Mouse (Mus musculus) lung, embryonic 14.5 days (tissue): ENCODE data around the gene Gm9747. TPM values are rescaled to one million over a fixed set of nuclear protein-coding genes. Genes with fewer than 3 reads are reported as not detected.

Experiments
- ATAC-seq: fragments of 200-750 bp; cut with Nextera tagmentation; 2 replicates; pipeline ENCODE4 v1.8.0; 2017; ENCODE audit warnings: mild to moderate bottlenecking, moderate TSS enrichment, moderate library complexity; ENCODE audit not compliant: insufficient read depth
- DNase-seq: peaks from one replicate; pipeline ENCODE4 v3.0.0-alpha.2; 2015
- H3K27ac ChIP-seq: fragments of 300-500 bp; sonication (generic); 2 replicates; pipeline ENCODE4 v1.5.1; 2014; ENCODE audit warnings: low read depth, mild to moderate bottlenecking, moderate library complexity
- H3K27me3 ChIP-seq: fragments of 300-500 bp; sonication (generic); 2 replicates; pipeline ENCODE4 v1.6.1; 2014; ENCODE audit warnings: low read length, control low read depth; ENCODE audit not compliant: insufficient read depth
- H3K36me3 ChIP-seq: fragments of 300-500 bp; sonication (generic); 2 replicates; pipeline ENCODE4 v1.6.1; 2014; ENCODE audit warnings: control low read depth; ENCODE audit not compliant: insufficient read depth
- H3K4me1 ChIP-seq: fragments of 300-500 bp; sonication (generic); 2 replicates; pipeline ENCODE4 v1.6.1; 2014; ENCODE audit warnings: antibody characterized with exemption, control low read depth; ENCODE audit not compliant: insufficient read depth
- H3K4me2 ChIP-seq: fragments of 300-500 bp; sonication (generic); 2 replicates; pipeline ENCODE4 v1.6.1; 2014; ENCODE audit warnings: mild to moderate bottlenecking
- H3K4me3 ChIP-seq: fragments of 300-500 bp; sonication (generic); 2 replicates; pipeline ENCODE4 v1.5.1; 2014; ENCODE audit warnings: low read depth, low read length
- H3K9ac ChIP-seq: fragments of 300-500 bp; sonication (generic); 2 replicates; pipeline ENCODE4 v1.6.1; 2014
- H3K9me3 ChIP-seq: fragments of 300-500 bp; sonication (generic); 2 replicates; pipeline ENCODE4 v1.6.1; 2016; ENCODE audit warnings: low read depth, low read length, control low read depth
- CTCF ChIP-seq: IDR thresholded peaks from 2 replicates; pipeline ENCODE4 v1.5.1; 2016; ENCODE audit warnings: antibody characterized with exemption, low read depth
- WGBS: fragments of 180-500 bp; shearing (Covaris S2); extraction: QIAGEN DNeasy Blood & Tissue Kit; methylation state at CpG from one replicate; pipeline ENCODE4 v1.1.7; 2014; 5-methylcytosine and 5-hydroxymethylcytosine counted together
- polyA plus RNA-seq: library from polyadenylated mRNA; unstranded; fragments of >200 nt; fragmentation: Nextera tagmentation; extraction: Ambion mirVana; gene quantifications from 2 replicates; pipeline ENCODE4 v1.2.1, GENCODE M21; 2014

Gene Gm9747
- polyA plus RNA-seq, 1 experiment from 2014 or later = 52.0 TPM

- H3K9ac ChIP-seq = no peak overlapping the region
These were observed 25.4 kb upstream of the Gm9747 start for GRCm38 (mm10) chr1:82207511-82207910.

GRCm38 (mm10) chr1:82220673-82221396, 12.1 kb upstream of the Gm9747 start:
- Histone ChIP-seq H3K27ac (peak overlapping the region; percentile 56; the same call in 1 of the 2 replicates), H3K4me1 (peaks cover 11% of the 10 kb centered on the region; the same call in 1 of the 2 replicates), H3K27me3 (no peaks in the 10 kb centered on the region), H3K4me3 (no peak overlapping the region), H3K4me2 (peak overlapping the region; percentile 40), H3K9ac (no peak overlapping the region), H3K9me3 (no peaks in the 10 kb centered on the region), H3K36me3 (no peaks in the 10 kb centered on the region)
- DNase-seq = peak; percentile 63
- peak; percentile 79 for ATAC-seq
- TF ChIP-seq CTCF = no peak
- WGBS = 18% methylated on average over 12 of the region's 12 CpGs

More at GRCm38 (mm10) chr1:82207511-82207910, 25.4 kb upstream of the Gm9747 start:
- Histone ChIP-seq H3K4me2 (no peak overlapping the region), H3K9me3 (no peaks in the 10 kb centered on the region; the same call in 1 of the 2 replicates), H3K27me3 (no peaks in the 10 kb centered on the region), H3K4me1 (peaks cover 9% of the 10 kb centered on the region; the same call in 1 of the 2 replicates), H3K36me3 (no peaks in the 10 kb centered on the region), H3K27ac (no peak overlapping the region), H3K4me3 (no peak overlapping the region)
- TF ChIP-seq CTCF = no peak
- DNase-seq (peak; percentile 42), ATAC-seq (no peak)
- 60% methylated on average over 5 of the region's 5 CpGs for WGBS

- TF ChIP-seq CTCF = no peak
- Histone ChIP-seq H3K27ac (peak overlapping the region; percentile 56; the same call in 1 of the 2 replicates), H3K9ac (no peak overlapping the region), H3K4me3 (no peak overlapping the region), H3K9me3 (no peaks in the 10 kb centered on the region), H3K4me1 (peaks cover 11% of the 10 kb centered on the region; the same call in 1 of the 2 replicates), H3K4me2 (peak overlapping the region; percentile 40), H3K36me3 (no peaks in the 10 kb centered on the region), H3K27me3 (no peaks in the 10 kb centered on the region)
- peak; percentile 58; the same call in 1 of the 2 replicates for ATAC-seq
- WGBS = 14% methylated on average over 1 of the region's 1 CpGs
- DNase-seq = peak; percentile 59
These were observed 11.4 kb upstream of the Gm9747 start for GRCm38 (mm10) chr1:82221462-82221861.

- ATAC-seq (no peak), DNase-seq (no peak)
- H3K9ac ChIP-seq = no peak overlapping the region
- peaks cover 11% of the 10 kb centered on the region; the same call in 1 of the 2 replicates for H3K4me1 ChIP-seq
- WGBS = 89% methylated on average over 5 of the region's 5 CpGs
- no peak for TF ChIP-seq CTCF
- H3K4me3 ChIP-seq = no peak overlapping the region
- H3K9me3 ChIP-seq = no peaks in the 10 kb centered on the region
- H3K27me3 ChIP-seq = no peaks in the 10 kb centered on the region
- H3K36me3 ChIP-seq = no peaks in the 10 kb centered on the region
- H3K4me2 ChIP-seq = no peak overlapping the region
- no peak overlapping the region for H3K27ac ChIP-seq
These were observed 9.7 kb upstream of the Gm9747 start for GRCm38 (mm10) chr1:82223042-82223795.

- no peaks in the 10 kb centered on the region for H3K4me1 ChIP-seq
- H3K4me2 ChIP-seq = no peak overlapping the region
- no peak for TF ChIP-seq CTCF
- DNase-seq = no peak
- no peak for ATAC-seq
- H3K36me3 ChIP-seq = peaks cover 13% of the 10 kb centered on the region
- no peak overlapping the region for H3K4me3 ChIP-seq
- no peaks in the 10 kb centered on the region for H3K27me3 ChIP-seq
- H3K9ac ChIP-seq = no peak overlapping the region
- H3K27ac ChIP-seq = no peak overlapping the region
- H3K9me3 ChIP-seq = no peaks in the 10 kb centered on the region
These were observed 4.1 kb upstream of the Gm9747 start for GRCm38 (mm10) chr1:82228841-82229240.

- DNase-seq (no peak), ATAC-seq (no peak)
- WGBS = 95% methylated on average over 3 of the region's 3 CpGs
- no peak overlapping the region for H3K9ac ChIP-seq
- H3K9me3 ChIP-seq = no peaks in the 10 kb centered on the region
- H3K36me3 ChIP-seq = peaks cover 53% of the 10 kb centered on the region
- no peak overlapping the region for H3K4me2 ChIP-seq
- no peak overlapping the region for H3K4me3 ChIP-seq
- no peak overlapping the region for H3K27ac ChIP-seq
- no peak for TF ChIP-seq CTCF
- H3K4me1 ChIP-seq = no peaks in the 10 kb centered on the region
- H3K27me3 ChIP-seq = no peaks in the 10 kb centered on the region
These were observed 1.7 kb downstream of the Gm9747 start for GRCm38 (mm10) chr1:82234616-82235015.
